ENCODE assay signal across 12 mouse cellular contexts in the genomic region with DNA sequence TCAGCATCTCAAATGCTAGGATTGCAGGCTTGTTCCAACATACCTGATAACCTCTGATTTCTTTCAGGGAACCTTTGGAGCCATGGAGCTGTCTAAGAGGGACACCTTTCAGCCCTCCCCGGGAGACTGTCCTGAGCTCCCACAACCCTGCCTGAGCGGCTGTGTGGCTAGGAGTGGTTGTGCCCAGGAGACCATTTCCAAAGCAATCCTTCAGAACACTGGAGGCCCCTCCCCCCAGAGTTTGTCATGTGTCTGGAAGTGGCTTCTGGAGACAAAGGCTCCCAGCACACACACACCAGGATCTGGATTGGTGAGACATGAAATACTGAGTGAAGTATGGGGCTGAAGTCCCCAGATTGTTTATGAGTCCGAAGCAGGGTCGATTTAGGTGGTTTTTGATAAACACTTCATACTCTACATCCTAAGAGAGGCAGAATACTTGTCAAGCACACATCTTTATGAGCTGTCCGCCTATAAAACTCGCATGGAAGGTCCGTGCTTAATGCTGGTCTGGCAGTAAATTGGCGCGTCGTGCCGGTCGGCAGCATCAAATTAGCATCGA. TPM values are rescaled to one million over a fixed set of nuclear protein-coding genes. Genes with fewer than 3 reads are reported as not detected.
DNase-seq lines count a peak whose midpoint lies in the region; ATAC-seq and TF ChIP-seq lines count a peak whose summit lies in the region.
"Had no signal": no experiment of that assay in that cellular context is flagged by ENCODE, and none has a peak within 500 bp of the region (broad histone marks: within the 10 kb centered on the region; RNA-seq: fewer than 3 reads in every experiment).

No protein-coding gene starts in this region.

- no peaks in the 10 kb centered on the region for H3K9me3 ChIP-seq in hindbrain, embryonic 10.5 days
- H3K9me3 ChIP-seq in hindbrain, embryonic 16.5 days (ENCODE audit: control insufficient read depth, low read length) = no peaks in the 10 kb centered on the region
- no peaks in the 10 kb centered on the region for H3K9me3 ChIP-seq in ES-Bruce4 (replicated peaks; ENCODE audit: control insufficient read depth, insufficient read depth, low read length, poor library complexity, severe bottlenecking)
- H3K9me3 ChIP-seq in forebrain, embryonic 11.5 days (ENCODE audit: control insufficient read depth, low read length) = no peaks in the 10 kb centered on the region
- H3K9me3 ChIP-seq in midbrain, embryonic 12.5 days = no peaks in the 10 kb centered on the region
- H3K9me3 ChIP-seq: stomach, embryonic 15.5 days had no signal

- H3K4me3 ChIP-seq in hindbrain, embryonic 10.5 days = peak overlapping the region; percentile 23
- H3K4me3 ChIP-seq in hindbrain, embryonic 16.5 days (ENCODE audit: low read length) = no peak overlapping the region
- H3K4me3 ChIP-seq in ES-Bruce4 (ENCODE audit: low read depth, low read length) = no peak overlapping the region
- no peak overlapping the region for H3K4me3 ChIP-seq in forebrain, embryonic 11.5 days (ENCODE audit: low read depth, low read length)
- H3K4me3 ChIP-seq in midbrain, embryonic 12.5 days = no peak overlapping the region
- H3K4me3 ChIP-seq: stomach, embryonic 15.5 days had no signal

- peak overlapping the region; percentile 84 for H3K27ac ChIP-seq in hindbrain, embryonic 10.5 days
- H3K27ac ChIP-seq in hindbrain, embryonic 16.5 days (ENCODE audit: low read depth, low read length) = no peak overlapping the region
- H3K27ac ChIP-seq in ES-Bruce4 (ENCODE audit: insufficient read depth, low read length) = no peak overlapping the region; the same call in 1 of the 2 replicates
- H3K27ac ChIP-seq in forebrain, embryonic 11.5 days (ENCODE audit: low read depth, low read length) = 0 out of 2 replicates have a peak overlapping the region, but pooled peaks have one; percentile 34
- peak overlapping the region; percentile 64 for H3K27ac ChIP-seq in midbrain, embryonic 12.5 days (replicated peaks)
- H3K27ac ChIP-seq: stomach, embryonic 15.5 days had no signal

- intact Hi-C loops in heart, postnatal 10 days (cut with DNase I) = no loop called here

- H3K36me3 ChIP-seq in hindbrain, embryonic 10.5 days = no peaks in the 10 kb centered on the region
- no peaks in the 10 kb centered on the region for H3K36me3 ChIP-seq in hindbrain, embryonic 16.5 days (ENCODE audit: control insufficient read depth, insufficient read depth, low read length)
- no peaks in the 10 kb centered on the region for H3K36me3 ChIP-seq in ES-Bruce4 (ENCODE audit: control insufficient read depth, insufficient read depth, low read length, poor library complexity, severe bottlenecking)
- H3K36me3 ChIP-seq in forebrain, embryonic 11.5 days (ENCODE audit: control insufficient read depth, insufficient read depth, low read length) = no peaks in the 10 kb centered on the region
- H3K36me3 ChIP-seq in midbrain, embryonic 12.5 days = no peaks in the 10 kb centered on the region
- H3K36me3 ChIP-seq: stomach, embryonic 15.5 days had no signal

- TF ChIP-seq EP300 in ES-Bruce4 (IDR thresholded peaks at IDR 0.05; ENCODE audit: insufficient read depth, low read depth, low read length) = no peak

- H3K4me1 ChIP-seq in hindbrain, embryonic 10.5 days (replicated peaks) = peaks cover 56% of the 10 kb centered on the region
- H3K4me1 ChIP-seq in hindbrain, embryonic 16.5 days (ENCODE audit: control insufficient read depth, insufficient read depth, low read depth, low read length) = peaks cover 17% of the 10 kb centered on the region
- peaks cover 10% of the 10 kb centered on the region for H3K4me1 ChIP-seq in ES-Bruce4 (ENCODE audit: control insufficient read depth, insufficient read depth, low read length)
- peaks cover 13% of the 10 kb centered on the region; the same call in 1 of the 2 replicates for H3K4me1 ChIP-seq in forebrain, embryonic 11.5 days (replicated peaks; ENCODE audit: control insufficient read depth, insufficient read depth, low read length)
- H3K4me1 ChIP-seq in midbrain, embryonic 12.5 days = peaks cover 32% of the 10 kb centered on the region

- no peak for ATAC-seq in hindbrain, embryonic 16.5 days
- ATAC-seq in forebrain, embryonic 11.5 days (replicated peaks; ENCODE audit: low FRiP score) = peak; percentile 56; the same call in 1 of the 2 replicates
- peak; percentile 36; the same call in 1 of the 2 replicates for ATAC-seq in midbrain, embryonic 12.5 days (ENCODE audit: low FRiP score, low read depth)
- ATAC-seq: intestine, embryonic 16.5 days had no signal

- WGBS in hindbrain, embryonic 10.5 days = 49% methylated on average over 13 of the region's 13 CpGs
- WGBS in hindbrain, embryonic 16.5 days = 33% methylated on average over 13 of the region's 13 CpGs
- WGBS in forebrain, embryonic 11.5 days = 66% methylated on average over 13 of the region's 13 CpGs
- WGBS in midbrain, embryonic 12.5 days = 56% methylated on average over 13 of the region's 13 CpGs

- no peak overlapping the region for H3K4me2 ChIP-seq in hindbrain, embryonic 16.5 days (ENCODE audit: low read length)
- no peak overlapping the region for H3K4me2 ChIP-seq in forebrain, embryonic 11.5 days (ENCODE audit: low read depth, low read length, severe bottlenecking)
- no peak overlapping the region for H3K4me2 ChIP-seq in midbrain, embryonic 12.5 days (replicated peaks)
- H3K4me2 ChIP-seq: stomach, embryonic 15.5 days had no signal

- no peak for TF ChIP-seq CTCF in ES-Bruce4 (IDR thresholded peaks at IDR 0.05; ENCODE audit: low read depth, low read length)

- H3K9ac ChIP-seq in hindbrain, embryonic 16.5 days (ENCODE audit: low read depth, low read length) = no peak overlapping the region
- H3K9ac ChIP-seq in ES-Bruce4 (ENCODE audit: low read depth, poor library complexity, severe bottlenecking) = 0 out of 2 replicates have a peak overlapping the region, but pooled peaks have one; percentile 36
- H3K9ac ChIP-seq in forebrain, embryonic 11.5 days (ENCODE audit: low read length) = no peak overlapping the region
- no peak overlapping the region for H3K9ac ChIP-seq in midbrain, embryonic 12.5 days (replicated peaks)
- H3K9ac ChIP-seq: stomach, embryonic 15.5 days had no signal

- H3K27me3 ChIP-seq in hindbrain, embryonic 10.5 days (ENCODE audit: insufficient read depth, poor library complexity, severe bottlenecking) = peaks cover 5% of the 10 kb centered on the region
- no peaks in the 10 kb centered on the region; the same call in 1 of the 2 replicates for H3K27me3 ChIP-seq in hindbrain, embryonic 16.5 days (replicated peaks; ENCODE audit: control insufficient read depth, insufficient read depth, low read length)
- no peaks in the 10 kb centered on the region for H3K27me3 ChIP-seq in ES-Bruce4 (ENCODE audit: control insufficient read depth, insufficient read depth, low read length, poor library complexity, severe bottlenecking)
- no peaks in the 10 kb centered on the region for H3K27me3 ChIP-seq in forebrain, embryonic 11.5 days (ENCODE audit: control insufficient read depth, insufficient read depth, low read length)
- 0 out of 2 replicates have a peak, but pooled peaks cover 9% of the 10 kb centered on the region for H3K27me3 ChIP-seq in midbrain, embryonic 12.5 days

- TF ChIP-seq POLR2A in ES-Bruce4 (IDR thresholded peaks at IDR 0.05; ENCODE audit: insufficient read depth, low read length) = no peak

- DNase-seq in hindbrain, embryonic 10.5 days (ENCODE audit: low spot score) = peak; percentile 59
- DNase-seq in forebrain, embryonic 11.5 days (ENCODE audit: low spot score) = peak; percentile 58
- no peak for DNase-seq in spleen, adult 18-20 months
- no peak for DNase-seq in right cerebral cortex, adult 18-20 months
- no peak for DNase-seq in heart, postnatal 10 days
- DNase-seq: heart, adult 18-20 months had no signal

RNA-seq across cellular contexts. Expression of a gene that starts 12.5 kb away (rescaled TPM):
- polyA plus RNA-seq in hindbrain, embryonic 10.5 days (2016; fragmentation: Nextera tagmentation; extraction: Ambion mirVana) = 12.2 and 17.5 TPM in 2 replicates
- 9.2 and 12.2 TPM in 2 replicates for polyA plus RNA-seq in hindbrain, embryonic 16.5 days (2015; fragmentation: Nextera tagmentation; extraction: Ambion mirVana)
- 4.8 and 5.4 TPM in 2 replicates for polyA plus RNA-seq in ES-Bruce4 (2011; ENCODE audit: insufficient read depth, insufficient read length, low read depth, missing spikeins)
- 11.4 and 12.0 TPM in 2 replicates for polyA plus RNA-seq in forebrain, embryonic 11.5 days (2014; fragmentation: Nextera tagmentation; extraction: Ambion mirVana)
- polyA plus RNA-seq in midbrain, embryonic 12.5 days (2016; fragmentation: Nextera tagmentation; extraction: Ambion mirVana) = 15.7 and 18.9 TPM in 2 replicates
- total RNA-seq in heart, postnatal 10 days (2021) = under 1 TPM; 0.25 to 0.65 TPM
- total RNA-seq: megakaryocyte progenitor cell, adult 5-6 weeks had no signal

Comparison
In these comparisons a context has a peak if more than half of its experiments do, and no peak if none do; other contexts are left out.
1. H3K27ac ChIP-seq: peak in hindbrain, embryonic 10.5 days (single experiment), forebrain, embryonic 11.5 days (single experiment) and midbrain, embryonic 12.5 days (single experiment); none in hindbrain, embryonic 16.5 days (single experiment) and ES-Bruce4 (single experiment).
2. DNase-seq: peak in hindbrain, embryonic 10.5 days (single experiment) and forebrain, embryonic 11.5 days (single experiment); none in spleen, adult 18-20 months (0 of 2), right cerebral cortex, adult 18-20 months (single experiment) and heart, postnatal 10 days (0 of 2).